Mouse (Mus musculus) urinary bladder, adult 2 months (tissue): ENCODE results near the gene Tmem116. TPM values are rescaled to one million over a fixed set of nuclear protein-coding genes. Genes with fewer than 3 reads are reported as not detected.
"Not testable (repeated sequence)": the region's sequence is repeated elsewhere in the genome, so short reads cannot be mapped to it uniquely, and the experiment has no call there.

Source experiments
- DNase-seq: peaks from one replicate; pipeline ENCODE4 v3.0.0; 2022; ENCODE audit warnings: low spot score
- polyA plus RNA-seq: library from polyadenylated mRNA; depleted of rRNA; stranded (reverse); fragments of >200 nt; gene quantifications from 2 replicates; pipeline ENCODE4 v1.2.3, GENCODE M21; 2012

Gene Tmem116
- polyA plus RNA-seq, 1 experiment, result 2.4 TPM

- DNase-seq, result no peak
Observed at GRCm38 (mm10) chr5:121462967-121463366, 11.3 kb downstream of the Tmem116 start.

- no peak for DNase-seq
Observed at GRCm38 (mm10) chr5:121463601-121464250, 12.0 kb downstream of the Tmem116 start.

GRCm38 (mm10) chr5:121469566-121469965, 17.9 kb downstream of the Tmem116 start:
- no peak for DNase-seq

GRCm38 (mm10) chr5:121472411-121472810, 20.7 kb downstream of the Tmem116 start:
- no peak for DNase-seq

- no peak for DNase-seq
Observed at GRCm38 (mm10) chr5:121474610-121475009, 22.9 kb downstream of the Tmem116 start.

GRCm38 (mm10) chr5:121476040-121476439, 24.3 kb downstream of the Tmem116 start:
- no peak for DNase-seq

- no peak for DNase-seq
Observed at GRCm38 (mm10) chr5:121477680-121478079, 26.0 kb downstream of the Tmem116 start.

- DNase-seq, result no peak
Observed at GRCm38 (mm10) chr5:121484801-121485200, 33.1 kb downstream of the Tmem116 start.

- DNase-seq, result no peak
Observed at GRCm38 (mm10) chr5:121493305-121493704, 41.6 kb downstream of the Tmem116 start.

- DNase-seq, result no peak
Observed at GRCm38 (mm10) chr5:121500719-121501118, 49.0 kb downstream of the Tmem116 start.

GRCm38 (mm10) chr5:121501424-121501996, 49.8 kb downstream of the Tmem116 start:
- DNase-seq, result not testable (repeated sequence)

GRCm38 (mm10) chr5:121503231-121503630, 51.5 kb downstream of the Tmem116 start, which contains the start of gene Adam1b:
Adam1b (minus strand) TSS chr5:121503435.
- DNase-seq, result no peak

GRCm38 (mm10) chr5:121506846-121507245, 55.2 kb downstream of the Tmem116 start:
- no peak for DNase-seq

- no peak for DNase-seq
Observed at GRCm38 (mm10) chr5:121510009-121510408, 58.3 kb downstream of the Tmem116 start.

GRCm38 (mm10) chr5:121518983-121519382, 67.3 kb downstream of the Tmem116 start:
- DNase-seq, result no peak

- DNase-seq, result not testable (repeated sequence)
Observed at GRCm38 (mm10) chr5:121519758-121520157, 68.1 kb downstream of the Tmem116 start.

- no peak for DNase-seq
Observed at GRCm38 (mm10) chr5:121525774-121526450, 74.2 kb downstream of the Tmem116 start.

- DNase-seq, result no peak
Observed at GRCm38 (mm10) chr5:121526526-121526925, 74.8 kb downstream of the Tmem116 start.

- DNase-seq, result no peak
Observed at GRCm38 (mm10) chr5:121526961-121527360, 75.3 kb downstream of the Tmem116 start.

- no peak for DNase-seq
Observed at GRCm38 (mm10) chr5:121534521-121534920, 82.8 kb downstream of the Tmem116 start.

- no peak for DNase-seq
Observed at GRCm38 (mm10) chr5:121535116-121535515, 83.4 kb downstream of the Tmem116 start.

- no peak for DNase-seq
Observed at GRCm38 (mm10) chr5:121536921-121537555, 85.3 kb downstream of the Tmem116 start.
